Mouse (Mus musculus): ENCODE measurements around the gene Pax5. TPM values are rescaled to one million over a fixed set of nuclear protein-coding genes. Genes with fewer than 3 reads are reported as not detected.

The Pax5 gene
- total RNA-seq, 2 experiments from 2014 or later = 2.9 to 5.5 TPM

GRCm38 (mm10) chr4:44705967-44706366, 4.3 kb downstream of the Pax5 start:
- no peak for DNase-seq

- no peak for DNase-seq
These were observed 5.1 kb downstream of the Pax5 start for GRCm38 (mm10) chr4:44705151-44705550.

GRCm38 (mm10) chr4:44704369-44704745, 5.9 kb downstream of the Pax5 start:
- peak; percentile 95 for DNase-seq

GRCm38 (mm10) chr4:44703686-44704368, 6.5 kb downstream of the Pax5 start:
- DNase-seq = no peak

- no peak for DNase-seq
These were observed 7.2 kb downstream of the Pax5 start for GRCm38 (mm10) chr4:44702891-44703685.

GRCm38 (mm10) chr4:44702011-44702527, 8.2 kb downstream of the Pax5 start:
- peak; percentile 38 for DNase-seq

GRCm38 (mm10) chr4:44701513-44701912, 8.8 kb downstream of the Pax5 start:
- DNase-seq = no peak

GRCm38 (mm10) chr4:44696676-44697075, 13.6 kb downstream of the Pax5 start:
- DNase-seq = no peak

- DNase-seq = no peak
These were observed 15.9 kb downstream of the Pax5 start for GRCm38 (mm10) chr4:44694369-44694768.

- DNase-seq = no peak
These were observed 24.7 kb downstream of the Pax5 start for GRCm38 (mm10) chr4:44685582-44685981.

GRCm38 (mm10) chr4:44680242-44680897, 29.9 kb downstream of the Pax5 start:
- no peak for DNase-seq

- no peak for DNase-seq
These were observed 31.6 kb downstream of the Pax5 start for GRCm38 (mm10) chr4:44678641-44679040.

- DNase-seq = no peak
These were observed 32.3 kb downstream of the Pax5 start for GRCm38 (mm10) chr4:44678026-44678425.

- DNase-seq = no peak
These were observed 35.3 kb downstream of the Pax5 start for GRCm38 (mm10) chr4:44674973-44675372.

- peak; percentile 9 for DNase-seq
These were observed 36.6 kb downstream of the Pax5 start for GRCm38 (mm10) chr4:44673726-44674125.

- DNase-seq = peak; percentile 48
These were observed 37.9 kb downstream of the Pax5 start for GRCm38 (mm10) chr4:44672216-44672937.

- DNase-seq = no peak
These were observed 38.8 kb downstream of the Pax5 start for GRCm38 (mm10) chr4:44671486-44671885.

- DNase-seq = no peak
These were observed 39.3 kb downstream of the Pax5 start for GRCm38 (mm10) chr4:44671035-44671434.

- no peak for DNase-seq
These were observed 39.9 kb downstream of the Pax5 start for GRCm38 (mm10) chr4:44670380-44670779.

- DNase-seq = peak; percentile 37
These were observed 40.7 kb downstream of the Pax5 start for GRCm38 (mm10) chr4:44669485-44670181.

GRCm38 (mm10) chr4:44668574-44668973, 41.7 kb downstream of the Pax5 start:
- DNase-seq = no peak

- no peak for DNase-seq
These were observed 42.1 kb downstream of the Pax5 start for GRCm38 (mm10) chr4:44668172-44668571.
